Mouse (Mus musculus) thymus, adult 2 months (tissue): ENCODE measurements around the gene Vmn1r205.
"Not testable (repeated sequence)": the region's sequence is repeated elsewhere in the genome, so short reads cannot be mapped to it uniquely, and the experiment has no call there.

ENCODE experiments used
- CTCF ChIP-seq: fragments of 200-500 bp; IDR thresholded peaks from 2 replicates; pipeline ENCODE4 v1.5.1; 2012; ENCODE audit warnings: mild to moderate bottlenecking, control low read depth, low read length, moderate library complexity, borderline replicate concordance; ENCODE audit not compliant: control insufficient read depth, poor library complexity, insufficient read depth; ENCODE audit errors: extremely low read depth
- POLR2A ChIP-seq: fragments of 200-500 bp; IDR thresholded peaks from 2 replicates; pipeline ENCODE4 v1.6.1; 2012; ENCODE audit warnings: mild to moderate bottlenecking, low read length, control low read depth, moderate library complexity; ENCODE audit not compliant: control insufficient read depth, poor library complexity, insufficient read depth; ENCODE audit errors: extremely low read depth

- not testable (repeated sequence) for TF ChIP-seq CTCF, POLR2A
Observed at GRCm38 (mm10) chr13:22552898-22553297, 39.9 kb downstream of the Vmn1r205 start, which contains the start of gene Vmn1r204.
